Mouse (Mus musculus): ENCODE results near the gene Mtmr4. TPM values are rescaled to one million over a fixed set of nuclear protein-coding genes. Genes with fewer than 3 reads are reported as not detected.

Mtmr4 gene
- total RNA-seq, 2 experiments from 2014 or later = 18.7 to 21.8 TPM

DNA sequence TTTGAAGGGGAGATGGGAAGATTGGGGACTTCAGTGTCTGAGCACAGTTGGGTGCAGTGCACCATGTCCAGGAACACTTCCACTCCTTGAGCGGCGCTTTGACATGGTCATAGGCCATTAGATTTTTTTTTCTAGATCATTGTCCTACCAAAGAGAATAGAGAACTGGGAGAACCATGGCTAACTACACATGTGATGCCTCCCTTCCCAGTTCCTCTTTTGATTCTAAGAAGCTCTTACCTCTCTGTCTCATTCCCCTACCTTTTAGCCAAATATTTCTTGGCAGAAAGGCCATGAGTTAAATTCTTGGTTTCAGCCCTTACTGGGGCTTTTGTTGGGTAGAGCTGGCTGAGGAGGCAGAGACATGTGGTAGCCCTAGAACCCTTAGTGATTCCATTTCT lies 11.6 kb downstream of the Mtmr4 start:
- no peak for ATAC-seq (replicated peaks; ENCODE audit: low FRiP score, low TSS enrichment, poor library complexity, severe bottlenecking)

DNA sequence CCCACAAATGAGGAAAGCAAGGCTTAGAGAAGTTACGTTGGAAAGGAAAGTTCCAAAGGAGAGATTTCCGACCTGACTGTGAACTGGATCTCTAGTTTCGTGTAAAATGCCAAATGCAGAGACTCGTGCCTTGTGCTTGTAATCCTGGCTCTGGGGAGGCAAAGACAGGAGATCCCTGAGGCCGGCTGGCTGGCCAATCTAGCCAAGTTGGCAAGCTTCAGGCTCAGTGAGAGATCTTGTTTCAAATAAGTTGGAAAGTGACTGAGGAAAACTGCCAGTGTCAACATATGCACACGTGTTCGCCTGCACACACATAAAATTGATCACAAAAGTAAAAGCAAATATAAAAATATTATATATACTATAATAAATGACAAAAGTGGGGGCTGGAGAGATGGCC lies 17.3 kb downstream of the Mtmr4 start:
- ATAC-seq (replicated peaks; ENCODE audit: low FRiP score, low TSS enrichment, poor library complexity, severe bottlenecking) = no peak

DNA sequence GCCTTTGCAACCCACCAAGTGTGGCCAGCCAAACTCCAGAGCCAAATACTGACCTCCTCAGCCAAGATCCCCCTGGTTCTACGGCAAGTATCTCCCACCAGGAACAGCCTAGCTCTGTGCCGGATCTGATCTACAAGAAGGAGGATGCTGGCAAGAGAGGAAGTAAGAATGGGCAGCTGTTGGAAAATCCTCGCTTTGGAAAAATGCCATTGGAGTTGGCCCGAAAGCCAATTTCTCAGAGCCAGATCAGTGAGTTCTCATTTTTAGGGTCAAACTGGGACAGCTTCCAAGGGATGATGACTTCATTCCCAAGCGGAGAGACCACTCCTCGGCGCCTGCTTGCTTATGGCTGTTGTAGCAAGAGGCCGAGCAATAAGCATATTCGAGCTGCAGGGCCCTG lies 19.6 kb downstream of the Mtmr4 start:
- ATAC-seq (replicated peaks; ENCODE audit: low FRiP score, low TSS enrichment, poor library complexity, severe bottlenecking) = no peak

DNA sequence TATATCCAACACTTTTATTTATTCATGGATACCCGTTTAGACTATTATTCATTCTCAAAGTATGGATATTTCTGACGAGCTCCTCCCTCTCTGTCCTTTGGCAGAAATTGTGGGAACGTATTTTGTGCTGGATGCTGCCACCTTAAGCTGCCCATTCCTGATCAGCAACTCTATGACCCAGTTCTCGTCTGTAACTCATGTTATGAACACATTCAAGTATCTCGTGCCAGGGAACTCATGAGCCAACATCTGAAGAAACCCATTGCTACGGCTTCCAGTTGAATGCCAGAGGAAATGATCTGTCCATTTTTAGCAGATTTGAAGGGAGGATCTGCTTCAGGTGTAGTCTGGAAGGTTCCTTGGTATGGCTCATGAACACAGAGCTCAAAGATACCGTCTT lies 22.0 kb downstream of the Mtmr4 start:
- ATAC-seq (replicated peaks; ENCODE audit: low FRiP score, low TSS enrichment, poor library complexity, severe bottlenecking) = no peak

DNA sequence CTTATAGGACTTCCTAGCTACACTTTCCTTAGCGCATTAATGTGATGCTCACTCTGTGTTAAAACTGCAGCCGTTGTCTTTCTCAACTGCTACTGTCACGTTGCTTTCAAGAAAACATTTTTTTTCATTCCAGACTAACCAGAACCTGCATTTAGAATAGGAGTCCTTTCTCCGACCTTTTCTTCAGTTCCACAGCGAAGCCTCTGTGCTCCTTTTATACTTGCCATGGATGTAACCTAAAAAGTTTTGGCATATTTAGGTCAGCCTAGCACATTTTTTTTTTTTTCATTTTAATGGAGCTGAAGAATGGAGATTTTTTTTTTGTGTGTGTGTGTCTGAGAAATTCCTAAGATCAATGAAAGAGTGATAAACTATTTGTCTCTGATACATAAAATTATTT lies 23.6 kb downstream of the Mtmr4 start:
- ATAC-seq (replicated peaks; ENCODE audit: low FRiP score, low TSS enrichment, poor library complexity, severe bottlenecking) = no peak

DNA sequence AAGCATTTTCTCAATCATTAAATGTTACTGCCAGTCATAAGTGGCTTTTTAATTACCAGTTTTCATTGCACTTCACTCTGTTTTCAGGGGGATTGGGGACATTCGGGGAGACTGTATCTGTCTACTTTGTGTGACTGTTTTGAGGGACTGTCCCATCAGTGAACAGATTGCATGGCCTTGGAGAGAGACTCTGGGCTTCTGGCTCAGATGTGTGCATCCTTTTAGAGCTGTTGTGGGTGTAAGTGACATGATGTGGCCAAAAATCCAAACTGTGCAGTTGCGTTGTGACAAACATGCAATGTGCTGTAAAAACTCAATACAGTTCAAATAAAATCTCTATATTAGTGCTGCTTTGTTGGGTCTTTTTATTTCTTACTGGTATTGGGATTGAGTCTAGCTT lies 24.0 kb downstream of the Mtmr4 start:
- ATAC-seq (replicated peaks; ENCODE audit: low FRiP score, low TSS enrichment, poor library complexity, severe bottlenecking) = no peak

DNA sequence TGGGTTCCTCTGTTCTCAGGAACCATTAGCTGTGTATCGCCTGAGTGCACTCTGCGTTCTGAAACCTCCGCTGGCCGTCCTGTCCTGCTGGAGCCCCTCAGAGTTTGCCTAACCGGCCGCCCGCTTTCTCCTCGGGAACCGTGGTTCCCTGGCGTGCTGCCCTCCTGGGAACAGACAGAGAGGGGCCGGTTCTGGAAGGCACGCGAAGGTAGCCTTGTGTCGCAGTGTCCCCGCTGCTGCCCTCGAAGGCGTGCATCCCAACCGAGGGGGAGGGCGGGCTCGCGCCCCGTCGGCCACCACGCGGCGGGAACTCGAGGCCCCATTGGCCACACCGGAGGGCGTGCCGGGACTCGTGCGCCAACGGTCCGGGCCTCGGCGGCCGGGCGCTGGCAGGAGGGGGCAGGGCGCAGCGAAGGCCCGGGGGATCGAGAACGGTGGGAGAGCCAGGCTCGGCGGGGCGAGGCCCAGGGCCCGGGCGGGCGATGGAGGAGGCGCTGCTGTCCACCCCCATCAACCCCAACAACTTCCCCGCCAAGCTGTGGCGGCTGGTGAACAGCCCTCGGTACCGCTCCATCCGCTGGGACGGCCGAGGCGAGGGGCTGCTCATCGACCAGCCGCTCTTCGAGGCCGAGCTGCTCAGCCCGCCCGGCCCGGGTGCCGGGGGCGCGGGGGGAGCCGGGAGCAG lies 25.0 kb downstream of the Mtmr4 start, which contains the start of gene Hsf5:
Hsf5 (plus strand) TSS at position 375 of the 685 bp plus-strand sequence.
- ATAC-seq (replicated peaks; ENCODE audit: low FRiP score, low TSS enrichment, poor library complexity, severe bottlenecking) = no peak

DNA sequence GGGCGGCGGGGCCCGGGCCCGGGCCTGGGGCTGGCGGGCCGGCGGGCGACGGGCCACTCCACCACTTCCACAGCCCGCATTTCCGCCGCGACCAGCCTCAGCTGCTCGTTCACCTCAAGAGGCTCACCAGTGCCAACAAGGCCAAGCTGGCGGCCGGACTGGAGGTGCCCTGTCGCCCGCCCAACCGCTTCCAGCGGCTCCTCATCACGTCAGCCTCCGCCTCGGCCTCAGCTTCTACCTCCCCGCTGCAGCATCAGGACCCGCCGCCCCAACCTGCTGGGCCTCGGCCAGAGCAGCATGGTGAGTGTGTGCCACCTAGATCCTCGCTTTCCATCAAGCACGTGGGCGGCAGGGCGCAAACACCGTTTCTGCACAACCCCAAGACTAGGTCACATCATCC lies 25.6 kb downstream of the Mtmr4 start:
- ATAC-seq (replicated peaks; ENCODE audit: low FRiP score, low TSS enrichment, poor library complexity, severe bottlenecking) = no peak

DNA sequence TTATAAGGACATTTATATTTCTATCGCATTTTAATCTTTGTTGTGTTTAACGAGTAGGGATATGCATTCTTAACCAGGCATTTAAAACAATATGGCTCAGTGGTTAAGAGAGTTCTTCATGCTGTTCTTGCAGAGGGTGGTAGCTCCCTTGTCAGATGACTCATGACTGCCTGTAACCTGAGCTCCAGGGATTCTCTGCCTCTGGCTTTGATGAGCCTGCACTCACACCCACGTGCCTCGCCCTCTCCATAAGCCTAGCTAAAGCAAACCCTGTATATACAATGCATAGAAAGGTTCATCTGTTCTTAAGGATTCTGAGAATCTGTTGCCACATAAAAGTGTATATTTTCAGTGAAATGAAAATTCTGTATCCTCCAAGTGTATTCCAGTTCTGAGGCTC lies 31.2 kb downstream of the Mtmr4 start:
- ATAC-seq (replicated peaks; ENCODE audit: low FRiP score, low TSS enrichment, poor library complexity, severe bottlenecking) = no peak

DNA sequence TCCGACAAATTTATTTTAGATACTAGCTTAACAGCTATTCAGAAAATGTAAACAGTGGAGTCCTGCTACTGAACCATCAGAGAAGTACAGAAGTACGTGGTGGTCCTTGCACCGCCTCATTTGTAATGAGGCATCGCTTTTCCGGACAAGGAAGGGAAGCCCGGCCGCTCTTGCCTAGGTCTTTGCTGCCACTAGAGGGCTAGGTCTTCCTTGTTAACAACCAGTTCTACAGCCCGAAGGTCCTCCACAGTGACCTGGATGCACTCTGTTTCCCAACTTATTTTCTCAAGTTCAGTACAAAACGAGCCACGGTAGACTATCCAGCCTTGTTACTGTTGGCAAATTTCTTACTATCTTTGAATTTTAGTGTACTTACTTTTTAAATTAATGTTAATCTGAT lies 37.9 kb downstream of the Mtmr4 start:
- peak; percentile 79 for ATAC-seq (replicated peaks; ENCODE audit: low FRiP score, low TSS enrichment, poor library complexity, severe bottlenecking)

DNA sequence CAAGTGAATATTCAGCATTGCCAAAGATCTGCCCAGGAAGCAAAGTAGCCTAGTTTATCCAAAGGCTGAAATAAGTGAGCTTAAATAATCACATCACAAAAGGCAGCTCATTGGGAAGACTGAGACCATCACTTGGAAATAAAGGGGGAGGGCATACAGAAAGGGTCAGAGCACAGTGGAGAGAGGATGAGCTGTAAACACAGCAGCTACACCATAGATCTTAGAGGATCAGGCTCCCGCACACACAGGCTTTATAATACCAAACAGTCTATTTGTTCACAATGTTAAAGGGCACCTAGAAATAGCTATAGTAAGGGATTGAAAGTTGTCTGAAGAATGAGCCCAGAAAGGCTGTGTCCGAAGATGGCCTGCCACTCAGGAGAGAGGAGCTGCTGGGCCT lies 46.8 kb downstream of the Mtmr4 start:
- ATAC-seq (replicated peaks; ENCODE audit: low FRiP score, low TSS enrichment, poor library complexity, severe bottlenecking) = peak; percentile 6; the same call in 1 of the 2 replicates

DNA sequence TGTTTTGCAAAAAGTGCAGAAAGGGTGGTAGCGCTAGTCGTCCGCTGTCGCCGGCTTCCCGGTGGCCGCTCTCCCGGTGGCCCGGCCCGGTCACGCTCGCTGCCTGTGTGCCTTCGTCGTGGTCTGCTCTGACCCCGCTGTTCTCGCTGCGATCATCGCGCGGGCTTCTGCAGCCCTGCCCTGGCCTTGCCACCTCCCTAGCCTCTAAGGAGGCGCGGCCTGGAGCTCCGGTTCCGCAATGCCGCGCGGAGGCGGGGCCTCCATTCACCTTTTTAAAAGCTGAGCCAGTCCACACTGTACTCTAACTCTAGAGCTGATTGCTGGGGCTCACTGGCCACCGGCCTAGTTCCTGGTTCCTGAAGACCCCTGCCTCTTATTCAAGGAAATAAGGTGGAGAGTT lies 47.2 kb downstream of the Mtmr4 start:
- ATAC-seq (replicated peaks; ENCODE audit: low FRiP score, low TSS enrichment, poor library complexity, severe bottlenecking) = peak; percentile 98

DNA sequence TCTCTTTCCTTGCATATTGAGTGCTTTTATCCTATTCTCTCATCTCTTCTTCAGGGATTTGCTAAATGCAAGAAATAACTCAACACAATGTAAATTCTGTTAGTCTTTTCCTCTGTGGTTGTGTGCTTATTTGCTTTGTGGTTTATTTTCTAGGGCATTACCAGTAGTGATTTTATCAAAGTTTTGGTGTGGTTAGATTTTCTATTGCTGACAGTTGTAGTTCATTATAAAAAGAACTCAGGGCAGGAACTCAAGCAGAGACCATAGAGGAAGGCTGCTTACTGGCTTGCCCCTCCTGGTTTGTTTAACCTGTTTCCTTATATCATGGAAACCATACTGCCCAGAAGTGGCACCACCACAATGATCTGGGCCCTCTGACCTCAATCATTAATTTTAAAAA lies 50.9 kb downstream of the Mtmr4 start:
- no peak for ATAC-seq (replicated peaks; ENCODE audit: low FRiP score, low TSS enrichment, poor library complexity, severe bottlenecking)

DNA sequence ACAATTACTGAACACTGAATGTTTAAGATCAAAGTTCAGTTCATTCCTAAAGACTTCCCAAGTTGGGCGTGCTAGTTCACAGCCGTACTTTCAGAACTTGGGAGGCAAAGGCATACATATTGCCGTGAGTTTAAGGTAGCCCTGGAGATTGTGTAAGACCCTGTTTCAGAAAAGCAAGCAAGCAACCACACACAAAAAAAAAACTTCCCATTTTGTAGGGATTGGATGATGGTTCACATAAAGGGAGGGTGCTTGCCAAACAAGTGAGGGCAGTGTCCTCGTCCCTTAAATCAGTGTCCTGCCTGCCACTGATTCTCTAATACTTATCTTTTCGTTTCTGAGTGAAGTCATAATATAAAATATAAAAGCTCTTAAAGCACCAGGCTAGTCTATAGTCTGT lies 62.7 kb downstream of the Mtmr4 start:
- no peak for ATAC-seq (replicated peaks; ENCODE audit: low FRiP score, low TSS enrichment, poor library complexity, severe bottlenecking)

DNA sequence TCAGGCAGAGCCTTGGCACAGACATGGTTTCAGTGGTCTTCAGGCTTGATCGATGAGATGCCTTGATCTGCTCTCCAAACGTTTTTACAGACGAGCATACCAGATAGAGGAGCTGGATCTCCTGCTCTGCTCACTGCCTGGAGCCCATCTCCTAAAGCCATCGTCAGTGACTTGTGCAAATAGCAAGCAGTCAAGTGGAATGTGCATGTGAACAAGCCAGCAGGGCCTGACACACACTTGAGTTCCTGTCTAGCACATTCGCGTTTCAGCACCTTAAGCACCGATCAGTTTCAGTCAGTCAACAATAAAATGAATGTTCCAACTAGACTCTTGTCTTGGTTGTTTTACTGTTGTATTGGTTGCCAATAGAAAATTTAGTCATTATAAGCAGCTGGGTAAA lies 67.3 kb downstream of the Mtmr4 start:
- ATAC-seq (replicated peaks; ENCODE audit: low FRiP score, low TSS enrichment, poor library complexity, severe bottlenecking) = no peak

DNA sequence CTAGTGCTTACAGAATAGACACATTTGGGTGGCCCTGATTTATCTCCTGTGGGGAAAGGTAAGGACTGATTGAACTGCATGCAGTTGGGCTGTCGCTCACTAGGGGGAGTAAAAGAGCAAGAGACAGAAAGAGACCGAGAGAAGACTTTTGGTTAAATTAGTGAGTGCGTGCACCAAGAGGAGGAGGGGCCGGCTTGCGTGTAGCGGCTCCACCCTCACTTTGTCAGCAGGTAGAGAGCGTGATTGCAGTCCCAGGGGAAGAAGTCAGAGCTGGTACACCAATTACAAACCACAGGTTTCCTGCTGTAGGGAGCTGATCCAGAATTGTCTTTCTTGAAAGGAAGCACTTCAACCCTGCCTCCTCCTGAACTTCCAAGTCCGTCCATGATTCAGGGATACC lies 70.4 kb downstream of the Mtmr4 start, which contains the start of gene Rnf43:
Rnf43 (plus strand) TSS at position 316 of the 400 bp plus-strand sequence.
- ATAC-seq (replicated peaks; ENCODE audit: low FRiP score, low TSS enrichment, poor library complexity, severe bottlenecking) = peak; percentile 94

DNA sequence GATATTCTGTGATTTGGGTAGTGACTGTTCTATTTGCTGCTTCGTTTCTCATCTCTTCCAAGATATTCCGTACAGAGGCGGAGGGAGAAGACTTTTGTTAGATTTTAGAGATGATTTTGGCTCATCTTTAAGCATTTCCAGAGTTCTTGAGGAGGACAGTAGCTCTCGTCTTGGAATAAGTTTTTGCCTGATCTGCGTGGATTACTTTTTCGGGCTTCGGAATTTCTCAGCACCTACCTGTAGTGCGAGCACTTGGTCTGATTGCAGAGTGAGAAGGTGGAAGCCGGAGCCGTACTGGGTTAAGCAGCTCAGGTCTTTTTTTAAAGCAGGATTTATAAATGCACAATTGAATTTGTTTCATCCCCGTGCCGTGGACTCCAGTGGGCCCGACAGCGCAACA lies 70.9 kb downstream of the Mtmr4 start:
- no peak for ATAC-seq (replicated peaks; ENCODE audit: low FRiP score, low TSS enrichment, poor library complexity, severe bottlenecking)

DNA sequence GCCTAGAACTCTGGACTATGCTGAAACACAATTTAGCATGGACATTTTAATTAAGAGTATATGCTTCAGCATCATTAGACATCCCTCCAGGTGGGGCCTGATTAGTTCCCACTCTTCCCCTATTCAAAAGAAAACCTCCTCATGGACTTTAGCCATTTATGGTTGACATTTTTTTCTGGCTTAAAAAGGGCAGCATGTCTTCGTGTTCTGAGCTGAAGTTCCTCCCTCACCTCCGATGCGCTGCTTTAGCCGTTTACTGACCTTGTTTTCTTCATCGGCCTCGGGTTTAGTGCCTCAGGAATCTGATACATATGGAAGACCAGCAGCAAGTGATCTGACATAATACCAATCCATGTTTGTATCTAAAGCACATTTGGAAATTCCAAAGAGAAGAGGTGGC lies 72.0 kb downstream of the Mtmr4 start:
- ATAC-seq (replicated peaks; ENCODE audit: low FRiP score, low TSS enrichment, poor library complexity, severe bottlenecking) = no peak

DNA sequence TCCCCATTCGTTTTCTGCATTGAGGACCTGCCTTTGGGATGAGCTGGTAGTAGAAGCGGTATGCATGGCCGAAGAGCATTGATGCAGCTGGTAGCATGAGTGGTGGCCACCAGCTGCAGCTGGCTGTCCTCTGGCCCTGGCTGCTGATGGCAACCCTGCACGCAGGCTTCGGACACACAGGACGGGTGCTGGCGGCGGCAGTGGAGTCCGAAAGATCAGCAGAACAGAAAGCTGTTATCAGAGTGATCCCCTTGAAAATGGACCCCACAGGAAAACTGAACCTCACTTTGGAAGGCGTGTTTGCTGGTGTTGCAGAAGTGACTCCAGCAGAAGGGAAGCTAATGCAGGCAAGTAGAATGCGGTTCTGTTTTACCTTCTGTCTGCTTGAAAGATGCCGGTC lies 72.6 kb downstream of the Mtmr4 start:
- no peak for ATAC-seq (replicated peaks; ENCODE audit: low FRiP score, low TSS enrichment, poor library complexity, severe bottlenecking)

DNA sequence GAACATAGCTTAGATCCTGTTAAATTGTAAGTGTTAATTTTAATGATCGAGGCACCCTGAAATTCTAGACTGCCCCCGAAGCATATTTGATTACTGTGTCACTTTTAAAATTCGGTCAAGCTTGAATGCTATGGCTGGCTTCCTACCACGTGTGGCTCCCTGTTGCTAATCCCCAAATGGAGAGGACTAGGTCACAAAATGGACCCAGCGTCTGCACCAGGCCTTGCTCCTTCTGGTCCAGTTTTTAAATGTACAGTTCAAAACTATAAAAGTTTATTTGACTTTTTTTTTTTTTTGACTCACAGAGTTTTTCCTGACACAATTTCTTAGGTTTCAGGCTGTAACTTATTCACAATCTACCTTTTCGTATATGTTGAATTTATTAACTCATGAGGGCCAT lies 73.3 kb downstream of the Mtmr4 start:
- no peak for ATAC-seq (replicated peaks; ENCODE audit: low FRiP score, low TSS enrichment, poor library complexity, severe bottlenecking)

DNA sequence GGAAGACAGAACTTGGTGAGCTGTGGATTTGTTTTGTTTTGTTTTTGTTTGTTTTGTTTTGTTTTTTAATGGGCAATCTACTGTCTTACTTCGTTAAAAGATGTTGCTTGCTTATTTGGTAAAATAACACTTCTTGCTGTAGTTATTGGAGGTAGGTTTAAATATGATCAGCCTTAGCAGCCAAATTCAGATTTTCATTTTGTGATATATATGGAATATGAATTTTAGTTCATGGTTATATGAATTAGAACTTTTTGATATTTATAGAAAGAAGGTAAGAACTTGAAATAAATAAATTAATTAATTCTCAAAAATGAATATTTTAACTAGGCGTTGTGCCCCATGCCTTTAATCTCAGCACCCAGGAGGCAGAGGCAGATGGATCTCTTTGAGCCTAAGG lies 73.7 kb downstream of the Mtmr4 start:
- no peak for ATAC-seq (replicated peaks; ENCODE audit: low FRiP score, low TSS enrichment, poor library complexity, severe bottlenecking)

Data from megakaryocyte-erythroid progenitor cell, adult 5-6 weeks (primary cell).